Mouse (Mus musculus) kidney, postnatal 0 days (tissue): ENCODE data around the gene Sh3gl2. TPM values are rescaled to one million over a fixed set of nuclear protein-coding genes. Genes with fewer than 3 reads are reported as not detected.

ENCODE experiments used
- ATAC-seq: fragments of 200-750 bp; cut with Nextera tagmentation; replicated peaks from 2 replicates; pipeline ENCODE4 v1.8.0; 2017; ENCODE audit warnings: low read depth, moderate number of reproducible peaks, moderate TSS enrichment, moderate library complexity; ENCODE audit not compliant: low FRiP score
- DNase-seq: peaks from one replicate; pipeline ENCODE4 v3.0.0-alpha.2; 2016; ENCODE audit warnings: low spot score
- H3K27ac ChIP-seq: fragments of 300-500 bp; sonication (generic); 2 replicates; pipeline ENCODE4 v1.5.1; 2014; ENCODE audit warnings: mild to moderate bottlenecking
- H3K27me3 ChIP-seq: fragments of 300-500 bp; sonication (generic); 2 replicates; pipeline ENCODE4 v1.6.1; 2014; ENCODE audit warnings: low read length, mixed read lengths; ENCODE audit not compliant: insufficient read depth
- H3K36me3 ChIP-seq: fragments of 300-500 bp; sonication (generic); 2 replicates; pipeline ENCODE4 v1.6.1; 2014; ENCODE audit warnings: low read length, mixed read lengths; ENCODE audit not compliant: insufficient read depth
- H3K4me1 ChIP-seq: fragments of 300-500 bp; sonication (generic); replicated peaks from 2 replicates; pipeline ENCODE4 v1.6.1; 2014; ENCODE audit warnings: antibody characterized with exemption, low read length, mixed read lengths; ENCODE audit not compliant: insufficient read depth
- H3K4me2 ChIP-seq: fragments of 300-500 bp; sonication (generic); 2 replicates; pipeline ENCODE4 v1.6.1; 2014; ENCODE audit warnings: mild to moderate bottlenecking, low read length, moderate library complexity, mixed read lengths
- H3K4me3 ChIP-seq: fragments of 300-500 bp; sonication (generic); replicated peaks from 2 replicates; pipeline ENCODE4 v1.5.1; 2014; ENCODE audit warnings: low read depth, low read length
- H3K9ac ChIP-seq: fragments of 300-500 bp; sonication (generic); 2 replicates; pipeline ENCODE4 v1.6.1; 2014; ENCODE audit warnings: low read depth, low read length
- H3K9me3 ChIP-seq: fragments of 300-500 bp; sonication (generic); replicated peaks from 2 replicates; pipeline ENCODE4 v1.6.1; 2016; ENCODE audit warnings: low read length, inconsistent platforms, mixed read lengths
- CTCF ChIP-seq: IDR thresholded peaks from 2 replicates; pipeline ENCODE4 v1.5.1; 2016; ENCODE audit warnings: antibody characterized with exemption, low read depth, mild to moderate bottlenecking, moderate library complexity
- WGBS: fragments of 180-500 bp; shearing (Covaris S2); extraction: QIAGEN DNeasy Blood & Tissue Kit; methylation state at CpG from one replicate; pipeline ENCODE4 v1.1.7; 2014; 5-methylcytosine and 5-hydroxymethylcytosine counted together
- polyA plus RNA-seq: library from polyadenylated mRNA; unstranded; fragments of >200 nt; fragmentation: Nextera tagmentation; extraction: Ambion mirVana; gene quantifications from 2 replicates; pipeline ENCODE4 v1.2.1, GENCODE M21; 2015

Sh3gl2 gene
- polyA plus RNA-seq, 1 experiment from 2014 or later: 22.1 TPM

GRCm38 (mm10) chr4:85686160-85686559 is 481.2 kb downstream of the Sh3gl2 start:
- no peak overlapping the region for H3K4me3 ChIP-seq
- no peaks in the 10 kb centered on the region for H3K36me3 ChIP-seq
- no peak overlapping the region for H3K9ac ChIP-seq
- ATAC-seq (no peak), DNase-seq (no peak)
- WGBS: 66% methylated on average over 4 of the region's 4 CpGs
- H3K4me2 ChIP-seq: no peak overlapping the region
- no peaks in the 10 kb centered on the region for H3K27me3 ChIP-seq
- H3K9me3 ChIP-seq: no peaks in the 10 kb centered on the region
- TF ChIP-seq CTCF: no peak
- H3K27ac ChIP-seq: no peak overlapping the region
- no peaks in the 10 kb centered on the region for H3K4me1 ChIP-seq
